Mouse (Mus musculus): ENCODE measurements at regions not wholly inside any gene's neighbourhood (a gene's known extent, or its start where the extent isn't known, plus 50 kb on each side); places are given as distances from the start of the nearest gene placed in this dataset.
A peak's percentile ranks its signal among the peaks of the same experiment; 100 is the strongest.

- peak; percentile 65 to 75 for DNase-seq
Measured at GRCm38 (mm10) chr12:54448221-54448620, 208.2 kb downstream of the Sptssa start.

- no peak for DNase-seq
Measured at GRCm38 (mm10) chr12:54447354-54447753, 209.0 kb downstream of the Sptssa start.

- DNase-seq = no peak
Measured at GRCm38 (mm10) chr12:54446356-54446755, 210.0 kb downstream of the Sptssa start.

- no peak for DNase-seq
Measured at GRCm38 (mm10) chr12:54444416-54444815, 212.0 kb downstream of the Sptssa start.

- peak; percentile 69 to 72 for DNase-seq
Measured at GRCm38 (mm10) chr12:54443285-54443684, 213.1 kb downstream of the Sptssa start.

- no peak for DNase-seq
Measured at GRCm38 (mm10) chr12:54442408-54442807, 214.0 kb downstream of the Sptssa start.

GRCm38 (mm10) chr12:54440851-54441593 is 215.4 kb downstream of the Sptssa start:
- no peak for DNase-seq

GRCm38 (mm10) chr12:54438793-54439192 is 217.6 kb downstream of the Sptssa start:
- DNase-seq = no peak

- no peak for DNase-seq
Measured at GRCm38 (mm10) chr12:54425236-54425635, 221.6 kb upstream of the Egln3 start.

GRCm38 (mm10) chr12:54414829-54415228 is 211.2 kb upstream of the Egln3 start:
- no peak for DNase-seq

- DNase-seq = peak; percentile 76 to 80
Measured at GRCm38 (mm10) chr12:54414201-54414600, 210.5 kb upstream of the Egln3 start.

- no peak for DNase-seq
Measured at GRCm38 (mm10) chr12:54410038-54410605, 206.5 kb upstream of the Egln3 start.

- DNase-seq = peak; percentile 46 to 61
Measured at GRCm38 (mm10) chr12:54408906-54409305, 205.2 kb upstream of the Egln3 start.

- DNase-seq = no peak
Measured at GRCm38 (mm10) chr12:54407301-54407896, 203.7 kb upstream of the Egln3 start.

GRCm38 (mm10) chr12:54405066-54405465 is 201.4 kb upstream of the Egln3 start:
- peak in 1 of 2 experiments; percentile 36 for DNase-seq

- peak; percentile 40 to 49 for DNase-seq
Measured at GRCm38 (mm10) chr12:54402591-54402990, 198.9 kb upstream of the Egln3 start.

- DNase-seq = no peak
Measured at GRCm38 (mm10) chr12:54401665-54402064, 198.0 kb upstream of the Egln3 start.

- no peak for DNase-seq
Measured at GRCm38 (mm10) chr12:54400084-54400483, 196.4 kb upstream of the Egln3 start.

GRCm38 (mm10) chr12:54398080-54398479 is 194.4 kb upstream of the Egln3 start:
- no peak for DNase-seq

GRCm38 (mm10) chr12:54396952-54397351 is 193.3 kb upstream of the Egln3 start:
- DNase-seq = no peak

GRCm38 (mm10) chr12:54396341-54396740 is 192.7 kb upstream of the Egln3 start:
- DNase-seq = no peak

- no peak for DNase-seq
Measured at GRCm38 (mm10) chr12:54385401-54385800, 181.7 kb upstream of the Egln3 start.

GRCm38 (mm10) chr12:54384116-54384515 is 180.5 kb upstream of the Egln3 start:
- no peak for DNase-seq

- no peak for DNase-seq
Measured at GRCm38 (mm10) chr12:54382965-54383364, 179.3 kb upstream of the Egln3 start.
